Mouse (Mus musculus) gastrocnemius, postnatal 4 days (tissue): ENCODE data around the gene Prl7a2. TPM values are rescaled to one million over a fixed set of nuclear protein-coding genes. Genes with fewer than 3 reads are reported as not detected.

Source experiments
- DNase-seq, 2 experiments: peaks; one replicate each; pipeline ENCODE4 v3.0.0; 2021 to 2022; ENCODE audit warnings: low spot score in 2 of 2, mixed read lengths in 2 of 2
- long read RNA-seq, 2 experiments: library from polyadenylated mRNA; stranded (forward); transcript quantifications; one replicate each; pipeline ENCODE4 v2.0.0; 2021
- total RNA-seq, 2 experiments: library from RNA; stranded (reverse); gene quantifications; 2 replicates each; pipeline ENCODE4 v1.2.3; 2021

Prl7a2 gene
- not detected for total RNA-seq
- long read RNA-seq, experiment 1: 0 reads
- long read RNA-seq, experiment 2: 0 reads

DNA sequence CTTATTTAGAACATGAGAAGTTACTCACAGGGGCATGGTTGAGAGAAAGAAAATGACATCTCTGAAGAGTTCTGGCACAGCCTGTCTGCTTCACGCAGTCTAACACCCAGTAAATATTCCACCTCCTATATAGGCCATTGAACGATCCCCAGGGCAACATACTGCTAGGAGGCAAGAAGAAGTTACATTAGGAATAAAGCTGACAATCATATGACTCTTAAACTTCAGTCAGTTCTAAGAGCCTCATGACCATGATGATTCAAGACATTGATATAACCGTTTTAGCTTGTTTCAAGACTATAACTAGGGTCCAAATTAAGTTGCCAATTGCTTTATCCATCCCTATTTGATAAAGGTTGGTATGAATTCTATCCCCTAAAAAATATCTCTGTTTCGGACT, at the start of gene Prl7a2:
Gene Prl7a2, minus strand, starts transcription at position 101 of the 400 bp plus-strand sequence.
- no peak for DNase-seq

DNA sequence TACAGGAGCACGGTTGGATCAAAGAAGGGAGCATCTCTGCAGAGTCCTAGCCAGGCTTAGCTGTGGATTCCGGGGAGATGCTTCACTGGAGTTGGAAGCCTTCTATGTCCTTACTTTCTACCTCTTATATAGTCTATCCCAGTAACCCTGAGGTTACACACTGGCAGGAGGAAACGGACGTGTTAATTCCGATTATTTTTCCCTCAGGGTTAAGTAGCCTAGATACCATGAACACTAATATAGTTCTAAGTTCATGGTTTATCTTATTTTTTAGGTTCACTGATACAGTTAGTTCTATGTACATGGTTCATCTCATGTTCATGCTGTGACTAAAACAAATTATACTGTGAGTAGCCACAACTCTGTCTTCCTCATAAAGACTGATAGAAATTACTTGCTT, 48.8 kb upstream of the Prl7a2 start, which contains the start of gene Prl7d1:
Gene Prl7d1, minus strand, starts transcription at position 101 of the 400 bp plus-strand sequence.
- no peak for DNase-seq

- no peak for DNase-seq
Observed at GRCm38 (mm10) chr13:27706521-27706920, 38.7 kb upstream of the Prl7a2 start.

- DNase-seq: no peak
Observed at GRCm38 (mm10) chr13:27660747-27661146, 7.1 kb downstream of the Prl7a2 start.

- no peak for DNase-seq
Observed at GRCm38 (mm10) chr13:27642393-27642792, 25.4 kb downstream of the Prl7a2 start, which contains the start of gene Prl7a1. TSS of gene Prl7a1 (minus strand) at chr13:27642493.

- DNase-seq: no peak
Observed at GRCm38 (mm10) chr13:27610482-27610881, 57.4 kb downstream of the Prl7a2 start, which contains the start of gene Prl7b1. TSS of gene Prl7b1 (minus strand) at chr13:27610582.

Other genes starting within 250 kb of the Prl7a2 start
- not detected for gene Prl8a6, start 229.3 kb downstream of the Prl7a2 start, total RNA-seq
- gene Prl8a8, start 154.8 kb downstream of the Prl7a2 start, total RNA-seq: not detected
- gene Prl8a9, start 103.4 kb downstream of the Prl7a2 start, total RNA-seq: not detected
- not detected for gene Prl8a1, start 85.9 kb downstream of the Prl7a2 start, total RNA-seq
- not detected for gene Prl7b1, start 57.5 kb downstream of the Prl7a2 start, total RNA-seq
- not detected for gene Prl7a1, start 25.5 kb downstream of the Prl7a2 start, total RNA-seq
- gene Prl7d1, start 48.7 kb upstream of the Prl7a2 start, total RNA-seq: not detected
- gene Prl7c1, start 112.8 kb upstream of the Prl7a2 start, total RNA-seq: not detected
- gene Prl2a1, start 133.6 kb upstream of the Prl7a2 start, total RNA-seq: not detected
- gene Prl2c1, start 181.3 kb upstream of the Prl7a2 start, total RNA-seq: not detected